Mouse (Mus musculus): ENCODE results near the gene 4933427D14Rik. TPM values are rescaled to one million over a fixed set of nuclear protein-coding genes. Genes with fewer than 3 reads are reported as not detected.

The 4933427D14Rik gene
- polyA plus RNA-seq, 1 experiment from 2014 or later, result 14.5 TPM

GRCm38 (mm10) chr11:72145182-72145876 lies 61.9 kb downstream of the 4933427D14Rik start:
- Histone ChIP-seq H3K4me2 (ENCODE audit: low read depth) (no peak overlapping the region), H3K9ac (ENCODE audit: low read length) (no peak overlapping the region), H3K4me1 (ENCODE audit: control insufficient read depth, insufficient read depth, low read length) (peaks cover 6% of the 10 kb centered on the region; the same call in 1 of the 2 replicates), H3K27ac (ENCODE audit: low read depth, low read length) (no peak overlapping the region), H3K36me3 (ENCODE audit: control insufficient read depth, insufficient read depth, low read length) (no peaks in the 10 kb centered on the region), H3K9me3 (ENCODE audit: control insufficient read depth, low read length) (no peaks in the 10 kb centered on the region), H3K27me3 (ENCODE audit: control insufficient read depth, insufficient read depth, low read length) (no peaks in the 10 kb centered on the region), H3K4me3 (ENCODE audit: low read depth, low read length) (no peak overlapping the region)
- ATAC-seq (ENCODE audit: insufficient read depth, low FRiP score, low TSS enrichment) (no peak), DNase-seq (ENCODE audit: low spot score) (peak; percentile 56)
- WGBS, result 21% methylated on average over 2 of the region's 2 CpGs

DNA sequence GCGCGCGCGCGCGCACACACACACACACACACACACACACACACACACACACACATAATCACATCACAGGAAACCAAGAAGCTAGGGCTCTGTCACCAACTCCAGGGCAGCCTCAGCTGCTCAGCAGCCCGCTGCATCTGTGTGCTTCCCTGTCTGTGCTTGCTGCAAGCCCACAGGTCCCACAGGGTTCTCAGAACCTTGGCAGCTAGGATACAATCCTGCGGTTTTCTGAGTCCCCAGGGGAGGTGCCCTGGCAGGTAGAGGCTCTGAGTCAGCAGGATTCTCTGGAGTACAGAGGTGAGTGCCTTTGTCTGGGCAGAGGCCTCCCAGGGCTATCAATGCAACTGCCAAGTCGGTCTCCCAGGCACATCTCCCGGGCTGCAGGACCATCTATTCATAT lies 64.4 kb downstream of the 4933427D14Rik start:
- no peak for DNase-seq (ENCODE audit: low spot score)
- no peak overlapping the region for H3K9ac ChIP-seq (ENCODE audit: low read length)

GRCm38 (mm10) chr11:72140198-72140597 lies 67.1 kb downstream of the 4933427D14Rik start:
- Histone ChIP-seq H3K36me3 (ENCODE audit: control insufficient read depth, insufficient read depth, low read length) (no peaks in the 10 kb centered on the region), H3K9me3 (ENCODE audit: control insufficient read depth, low read length) (no peaks in the 10 kb centered on the region), H3K9ac (ENCODE audit: low read length) (no peak overlapping the region), H3K4me3 (ENCODE audit: low read depth, low read length) (no peak overlapping the region), H3K27ac (ENCODE audit: low read depth, low read length) (no peak overlapping the region), H3K4me2 (ENCODE audit: low read depth) (no peak overlapping the region), H3K4me1 (ENCODE audit: control insufficient read depth, insufficient read depth, low read length) (peaks cover 3% of the 10 kb centered on the region; the same call in 1 of the 2 replicates), H3K27me3 (ENCODE audit: control insufficient read depth, insufficient read depth, low read length) (peaks cover 21% of the 10 kb centered on the region)
- DNase-seq (ENCODE audit: low spot score) (no peak), ATAC-seq (ENCODE audit: insufficient read depth, low FRiP score, low TSS enrichment) (no peak)
- 63% methylated on average over 6 of the region's 6 CpGs for WGBS

More for the DNA sequence above, 64.4 kb downstream of the 4933427D14Rik start:
- no peaks in the 10 kb centered on the region for H3K9me3 ChIP-seq (ENCODE audit: control insufficient read depth, low read length)
- no peak for ATAC-seq (ENCODE audit: insufficient read depth, low FRiP score, low TSS enrichment)
- H3K36me3 ChIP-seq (ENCODE audit: control insufficient read depth, insufficient read depth, low read length), result no peaks in the 10 kb centered on the region
- H3K27me3 ChIP-seq (ENCODE audit: control insufficient read depth, insufficient read depth, low read length), result no peaks in the 10 kb centered on the region
- no peak overlapping the region for H3K4me2 ChIP-seq (ENCODE audit: low read depth)
- H3K4me3 ChIP-seq (ENCODE audit: low read depth, low read length), result no peak overlapping the region
- H3K4me1 ChIP-seq (ENCODE audit: control insufficient read depth, insufficient read depth, low read length), result no peaks in the 10 kb centered on the region
- 52% methylated on average over 10 of the region's 10 CpGs for WGBS
- no peak overlapping the region for H3K27ac ChIP-seq (ENCODE audit: low read depth, low read length)

DNA sequence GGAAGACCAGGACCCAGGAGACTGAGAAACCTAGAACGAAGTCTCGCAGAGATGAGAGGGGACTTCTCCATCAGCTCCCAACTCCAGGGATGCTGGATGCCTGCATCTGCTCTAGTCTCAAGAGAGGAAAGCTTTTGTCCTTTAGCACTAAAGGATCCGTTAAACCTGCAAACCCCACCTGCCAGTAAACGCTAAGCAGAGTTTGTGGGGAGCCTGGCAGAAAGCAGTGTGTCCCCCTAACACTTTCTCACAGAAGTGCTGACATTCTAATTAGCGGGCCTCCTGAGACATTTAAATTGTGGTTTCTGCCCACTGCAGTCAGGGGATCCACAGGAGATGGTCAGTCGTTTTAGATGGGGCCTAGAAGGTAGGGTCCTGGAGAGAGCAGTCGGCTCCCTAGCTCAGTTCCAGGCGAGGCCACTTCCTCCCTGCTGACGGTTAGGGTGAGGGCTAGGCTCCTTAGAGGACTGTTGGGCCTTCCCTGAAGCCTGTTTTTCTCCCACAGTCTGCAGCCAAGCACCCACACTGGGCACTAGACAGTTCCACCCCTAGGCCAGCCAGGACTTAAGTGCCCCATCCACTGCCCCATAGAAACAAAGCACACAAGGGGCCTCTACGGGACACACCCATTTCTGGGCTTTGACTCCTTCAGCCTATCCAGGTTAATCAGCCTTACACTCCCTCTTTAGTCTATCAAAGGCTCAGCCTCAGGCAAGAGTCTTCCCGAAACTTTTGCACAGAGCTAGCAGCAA lies 70.9 kb downstream of the 4933427D14Rik start:
- Histone ChIP-seq H3K9me3 (ENCODE audit: control insufficient read depth, low read length) (no peaks in the 10 kb centered on the region), H3K27ac (ENCODE audit: low read depth, low read length) (no peak overlapping the region), H3K36me3 (ENCODE audit: control insufficient read depth, insufficient read depth, low read length) (no peaks in the 10 kb centered on the region), H3K4me2 (ENCODE audit: low read depth) (peak overlapping the region; percentile 99), H3K4me3 (ENCODE audit: low read depth, low read length) (peak overlapping the region; percentile 63), H3K27me3 (ENCODE audit: control insufficient read depth, insufficient read depth, low read length) (peaks cover 39% of the 10 kb centered on the region), H3K9ac (ENCODE audit: low read length) (peak overlapping the region; percentile 67; the same call in 1 of the 2 replicates), H3K4me1 (ENCODE audit: control insufficient read depth, insufficient read depth, low read length) (peaks cover 6% of the 10 kb centered on the region; the same call in 1 of the 2 replicates)
- no peak for ATAC-seq (ENCODE audit: insufficient read depth, low FRiP score, low TSS enrichment)
- DNase-seq (ENCODE audit: low spot score), result no peak
- WGBS, result 20% methylated on average over 11 of the region's 11 CpGs

DNA sequence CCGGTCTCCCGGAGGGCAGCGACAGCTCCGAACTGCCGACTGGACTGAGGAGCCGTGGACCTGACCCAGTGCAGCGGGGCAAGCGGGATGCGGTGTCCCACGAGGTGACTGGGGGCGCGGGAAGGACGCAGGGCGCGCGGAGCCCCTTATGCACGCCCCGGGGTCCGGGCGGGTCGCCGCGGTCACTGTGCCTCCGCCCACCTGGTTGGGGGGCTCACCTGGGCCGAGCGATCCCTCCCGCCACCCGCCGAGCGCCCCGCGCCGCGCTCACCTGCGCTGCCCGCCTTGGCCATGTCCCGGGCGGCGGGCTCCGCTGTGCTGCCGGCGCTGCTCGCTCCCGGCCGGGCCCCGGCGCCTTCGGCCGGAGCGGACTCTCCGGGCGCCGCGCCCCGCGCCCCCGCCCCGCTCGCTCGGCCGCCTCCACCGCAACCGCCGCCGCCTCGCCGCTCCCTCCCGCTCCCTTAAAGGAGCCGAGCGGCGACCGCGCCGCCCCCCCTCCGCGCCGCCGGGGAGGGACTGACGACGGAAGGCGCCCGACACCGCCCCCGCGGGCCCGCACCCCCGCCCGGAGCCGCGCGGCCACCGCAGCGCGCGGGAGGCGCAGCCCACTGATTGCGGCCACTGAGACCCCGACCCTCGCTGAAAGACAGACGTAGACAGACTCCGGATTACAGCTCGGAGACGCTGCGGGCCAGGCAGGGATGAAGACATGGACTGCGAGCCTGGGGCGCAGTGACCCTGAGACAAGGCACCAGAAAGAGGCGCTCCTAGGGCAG lies 71.7 kb downstream of the 4933427D14Rik start, which contains the start of gene Pitpnm3:
Gene Pitpnm3 (minus strand): TSS at position 396 of the 776 bp plus-strand sequence.
- Histone ChIP-seq H3K27me3 (ENCODE audit: control insufficient read depth, insufficient read depth, low read length) (peaks cover 39% of the 10 kb centered on the region), H3K9ac (ENCODE audit: low read length) (peak within 1 kb of the TSS; percentile 67), H3K27ac (ENCODE audit: low read depth, low read length) (no peak within 1 kb of the TSS), H3K4me2 (ENCODE audit: low read depth) (peak within 1 kb of the TSS; percentile 99), H3K9me3 (ENCODE audit: control insufficient read depth, low read length) (no peaks in the 10 kb centered on the region), H3K4me3 (ENCODE audit: low read depth, low read length) (peak within 1 kb of the TSS; percentile 63), H3K4me1 (ENCODE audit: control insufficient read depth, insufficient read depth, low read length) (peaks cover 6% of the 10 kb centered on the region; the same call in 1 of the 2 replicates), H3K36me3 (ENCODE audit: control insufficient read depth, insufficient read depth, low read length) (no peaks in the 10 kb centered on the region)
- DNase-seq (ENCODE audit: low spot score) (no peak), ATAC-seq (ENCODE audit: insufficient read depth, low FRiP score, low TSS enrichment) (no peak)
- WGBS, result under 1% methylated on average over 55 of the region's 107 CpGs

DNA sequence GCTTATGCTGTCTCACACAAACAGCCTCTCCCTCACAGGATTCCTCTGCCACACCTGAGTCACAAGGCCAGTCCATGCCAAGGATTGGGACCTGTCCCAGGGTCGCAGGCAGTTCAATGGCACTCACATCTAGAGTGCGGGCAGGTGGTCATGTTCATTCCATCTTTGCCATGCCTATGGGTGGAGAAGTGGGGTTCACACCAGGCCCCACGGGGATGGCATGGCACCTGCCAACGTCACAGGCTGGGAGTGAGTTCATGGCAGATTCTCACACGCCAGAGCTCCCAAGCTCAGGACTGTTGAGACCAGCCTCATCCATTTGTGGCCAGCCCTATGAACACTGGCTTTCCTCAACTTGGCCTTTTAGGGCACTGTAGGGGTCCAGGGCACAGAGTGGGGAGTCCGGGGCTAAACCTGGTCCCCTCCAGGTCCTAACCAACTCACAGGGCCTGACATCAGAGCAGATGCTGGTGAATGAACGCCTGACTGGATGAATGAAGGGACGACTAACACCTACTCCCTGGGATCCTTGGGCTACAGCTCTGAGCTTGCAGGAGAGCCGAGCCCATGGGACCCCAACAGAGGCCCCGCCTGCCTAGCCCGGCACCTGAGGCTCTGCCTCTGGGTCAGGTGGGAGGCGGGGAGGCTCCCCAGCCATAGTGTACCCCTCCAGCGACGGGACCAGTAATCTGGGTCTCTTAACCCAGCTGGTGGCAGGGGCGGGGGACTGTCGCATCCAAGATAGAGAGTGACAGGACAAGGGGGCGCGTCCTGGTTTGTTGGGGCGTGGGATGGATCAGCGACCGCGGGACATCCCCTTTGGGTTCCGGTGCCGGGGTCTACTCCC lies 72.5 kb downstream of the 4933427D14Rik start:
- H3K4me2 ChIP-seq (ENCODE audit: low read depth), result peak overlapping the region; percentile 99
- 13% methylated on average over 24 of the region's 24 CpGs for WGBS
- DNase-seq (ENCODE audit: low spot score) (no peak), ATAC-seq (ENCODE audit: insufficient read depth, low FRiP score, low TSS enrichment) (no peak)
- H3K27me3 ChIP-seq (ENCODE audit: control insufficient read depth, insufficient read depth, low read length), result peaks cover 39% of the 10 kb centered on the region
- peaks cover 6% of the 10 kb centered on the region; the same call in 1 of the 2 replicates for H3K4me1 ChIP-seq (ENCODE audit: control insufficient read depth, insufficient read depth, low read length)
- H3K27ac ChIP-seq (ENCODE audit: low read depth, low read length), result no peak overlapping the region
- peak overlapping the region; percentile 63 for H3K4me3 ChIP-seq (ENCODE audit: low read depth, low read length)
- H3K36me3 ChIP-seq (ENCODE audit: control insufficient read depth, insufficient read depth, low read length), result no peaks in the 10 kb centered on the region
- no peaks in the 10 kb centered on the region for H3K9me3 ChIP-seq (ENCODE audit: control insufficient read depth, low read length)
- H3K9ac ChIP-seq (ENCODE audit: low read length), result no peak overlapping the region; the same call in 1 of the 2 replicates

GRCm38 (mm10) chr11:72133075-72133474 lies 74.2 kb downstream of the 4933427D14Rik start:
- 81% methylated on average over 10 of the region's 10 CpGs for WGBS
- H3K36me3 ChIP-seq (ENCODE audit: control insufficient read depth, insufficient read depth, low read length), result no peaks in the 10 kb centered on the region
- no peak overlapping the region for H3K27ac ChIP-seq (ENCODE audit: low read depth, low read length)
- H3K9me3 ChIP-seq (ENCODE audit: control insufficient read depth, low read length), result no peaks in the 10 kb centered on the region
- H3K4me3 ChIP-seq (ENCODE audit: low read depth, low read length), result no peak overlapping the region
- no peak overlapping the region for H3K4me2 ChIP-seq (ENCODE audit: low read depth)
- DNase-seq (ENCODE audit: low spot score) (no peak), ATAC-seq (ENCODE audit: insufficient read depth, low FRiP score, low TSS enrichment) (no peak)
- peaks cover 39% of the 10 kb centered on the region for H3K27me3 ChIP-seq (ENCODE audit: control insufficient read depth, insufficient read depth, low read length)
- H3K4me1 ChIP-seq (ENCODE audit: control insufficient read depth, insufficient read depth, low read length), result peaks cover 6% of the 10 kb centered on the region; the same call in 1 of the 2 replicates
- no peak overlapping the region for H3K9ac ChIP-seq (ENCODE audit: low read length)

DNA sequence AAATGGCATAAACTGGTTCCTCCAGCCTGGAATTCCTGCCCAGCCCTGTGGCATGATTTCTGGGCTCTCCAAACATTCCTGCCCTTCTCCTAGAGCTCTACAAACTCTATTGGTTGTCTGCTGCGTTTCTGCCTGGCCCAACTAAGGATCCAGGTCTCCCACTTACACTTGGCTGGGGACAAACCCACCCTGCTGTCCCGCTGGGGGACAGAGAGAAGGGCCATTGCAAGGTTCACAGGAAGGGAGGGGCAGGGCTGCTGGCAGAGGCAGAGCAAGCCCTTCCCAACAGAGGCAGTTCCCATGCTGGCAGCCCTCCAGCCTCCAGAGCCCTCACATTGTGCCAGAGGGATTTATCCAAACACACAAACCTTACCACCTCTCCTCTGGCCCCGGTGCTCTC lies 75.0 kb downstream of the 4933427D14Rik start:
- 20% methylated on average over 3 of the region's 3 CpGs for WGBS
- Histone ChIP-seq H3K27ac (ENCODE audit: low read depth, low read length) (no peak overlapping the region), H3K36me3 (ENCODE audit: control insufficient read depth, insufficient read depth, low read length) (no peaks in the 10 kb centered on the region), H3K27me3 (ENCODE audit: control insufficient read depth, insufficient read depth, low read length) (peaks cover 39% of the 10 kb centered on the region), H3K9ac (ENCODE audit: low read length) (no peak overlapping the region), H3K9me3 (ENCODE audit: control insufficient read depth, low read length) (no peaks in the 10 kb centered on the region), H3K4me1 (ENCODE audit: control insufficient read depth, insufficient read depth, low read length) (peaks cover 6% of the 10 kb centered on the region; the same call in 1 of the 2 replicates), H3K4me3 (ENCODE audit: low read depth, low read length) (no peak overlapping the region), H3K4me2 (ENCODE audit: low read depth) (no peak overlapping the region)
- ATAC-seq (ENCODE audit: insufficient read depth, low FRiP score, low TSS enrichment) (no peak), DNase-seq (ENCODE audit: low spot score) (no peak)

Measured in neural tube, embryonic 11.5 days (tissue).